Mouse (Mus musculus) CH12.LX (cell line): ENCODE measurements around the gene Myog. TPM values are rescaled to one million over a fixed set of nuclear protein-coding genes. Genes with fewer than 3 reads are reported as not detected.

Source experiments
- DNase-seq: peaks from one replicate; pipeline ENCODE4 v3.0.0-alpha.2; 2013; ENCODE audit errors: extremely low read depth
- H3K27ac ChIP-seq: 2 replicates; pipeline ENCODE4 v1.5.1; 2012; ENCODE audit warnings: low read depth, mild to moderate bottlenecking, control low read depth, moderate library complexity; ENCODE audit not compliant: insufficient read depth
- H3K27me3 ChIP-seq: replicated peaks from 2 replicates; pipeline ENCODE3; 2012; ENCODE audit warnings: inconsistent platforms
- H3K36me3 ChIP-seq, 2 experiments: replicated peaks in 1 of 2; 2 replicates each; pipeline versions ENCODE3 to v1.6.1; 2012; ENCODE audit warnings: inconsistent platforms in 1 of 2, low read length in 1 of 2, mild to moderate bottlenecking in 1 of 2, mixed read lengths in 1 of 2, moderate library complexity in 1 of 2; ENCODE audit not compliant: control insufficient read depth in 1 of 2, insufficient read depth in 1 of 2
- H3K4me1 ChIP-seq, 2 experiments: 2 replicates each; pipeline ENCODE4 v1.6.1; 2012; ENCODE audit warnings: inconsistent platforms in 1 of 2, moderate library complexity in 1 of 2; ENCODE audit not compliant: insufficient read depth in 2 of 2, control insufficient read depth in 1 of 2
- H3K4me2 ChIP-seq: 2 replicates; pipeline ENCODE4 v1.6.1; 2012; ENCODE audit warnings: low read depth, mild to moderate bottlenecking, control low read depth; ENCODE audit not compliant: poor library complexity, insufficient read depth, severe bottlenecking
- H3K4me3 ChIP-seq, 3 experiments: fragments of 150-350 bp in 1 of 3; sonication (generic) in 1 of 3; replicated peaks in 1 of 3; 2 replicates each; pipeline versions ENCODE3 to v1.5.1; 2011 to 2012; ENCODE audit warnings: low read depth in 2 of 3, low read length in 2 of 3, mild to moderate bottlenecking in 2 of 3, moderate library complexity in 2 of 3, control low read depth in 1 of 3, improper control_type of control experiment in 1 of 3, inconsistent platforms in 1 of 3, mixed read lengths in 1 of 3; ENCODE audit not compliant: poor library complexity in 1 of 3
- H3K79me2 ChIP-seq: replicated peaks from 2 replicates; pipeline ENCODE4 v1.6.1; 2012; ENCODE audit warnings: mild to moderate bottlenecking, moderate library complexity; ENCODE audit not compliant: control insufficient read depth, poor library complexity, insufficient read depth, severe bottlenecking; ENCODE audit errors: extremely low read depth
- H3K9ac ChIP-seq: 2 replicates; pipeline ENCODE4 v1.6.1; 2012; ENCODE audit warnings: low read depth, mild to moderate bottlenecking, control low read depth, moderate library complexity; ENCODE audit not compliant: insufficient read depth
- H3K9me3 ChIP-seq: replicated peaks from 2 replicates; pipeline ENCODE3; 2012; ENCODE audit warnings: low read length, inconsistent platforms, mixed read lengths
- BHLHE40 ChIP-seq: IDR thresholded peaks from 2 replicates; pipeline ENCODE4 v1.6.1; 2011; ENCODE audit warnings: mild to moderate bottlenecking, low read depth, low read length, improper control_type of control experiment
- CHD2 ChIP-seq: IDR thresholded peaks from 2 replicates; pipeline ENCODE4 v1.6.1; 2011; ENCODE audit warnings: low read length, improper control_type of control experiment
- CTCF ChIP-seq, 2 experiments: IDR thresholded peaks in 1 of 2; conservative IDR thresholded peaks in 1 of 2; 2 replicates each; pipeline ENCODE4 v1.5.1; 2011 to 2012; ENCODE audit warnings: low read depth in 2 of 2, low read length in 2 of 2, improper control_type of control experiment in 1 of 2, inconsistent platforms in 1 of 2, mild to moderate bottlenecking in 1 of 2, moderate library complexity in 1 of 2
- ELF1 ChIP-seq: IDR thresholded peaks from 2 replicates; pipeline ENCODE4 v1.6.1; 2014; ENCODE audit warnings: low read depth, mild to moderate bottlenecking, inconsistent platforms, low read length, improper control_type of control experiment
- EP300 ChIP-seq: IDR thresholded peaks from 2 replicates; pipeline ENCODE4 v1.6.1; 2011; ENCODE audit warnings: low read length, improper control_type of control experiment
- ETS1 ChIP-seq: conservative IDR thresholded peaks from 2 replicates; pipeline ENCODE4 v1.6.1; 2012; ENCODE audit warnings: low read depth, mild to moderate bottlenecking, inconsistent platforms, low read length, improper control_type of control experiment, moderate library complexity
- HCFC1 ChIP-seq: IDR thresholded peaks from 2 replicates; pipeline ENCODE4 v1.6.1; 2012; ENCODE audit warnings: low read depth, mild to moderate bottlenecking, inconsistent platforms, low read length, improper control_type of control experiment
- IRF4 ChIP-seq: IDR thresholded peaks from 2 replicates; pipeline ENCODE4 v1.6.1; 2014; ENCODE audit warnings: low read depth, mild to moderate bottlenecking, inconsistent platforms, low read length, improper control_type of control experiment
- JUN ChIP-seq: IDR thresholded peaks from 2 replicates; pipeline ENCODE4 v1.6.1; 2011; ENCODE audit warnings: low read depth, mild to moderate bottlenecking, low read length, improper control_type of control experiment, moderate library complexity; ENCODE audit not compliant: insufficient read depth
- KAT2A ChIP-seq: IDR thresholded peaks from 2 replicates; pipeline ENCODE4 v1.6.1; 2012; ENCODE audit warnings: low read length, improper control_type of control experiment, inconsistent platforms; ENCODE audit not compliant: insufficient replicate concordance
- MAFK ChIP-seq: IDR thresholded peaks from 2 replicates; pipeline ENCODE4 v1.6.1; 2011; ENCODE audit warnings: low read length, improper control_type of control experiment; ENCODE audit not compliant: insufficient replicate concordance
- MEF2A ChIP-seq: IDR thresholded peaks from 2 replicates; pipeline ENCODE4 v1.6.1; 2014; ENCODE audit warnings: low read depth, mild to moderate bottlenecking, inconsistent platforms, low read length, improper control_type of control experiment, borderline replicate concordance
- MXI1 ChIP-seq: IDR thresholded peaks from 2 replicates; pipeline ENCODE4 v1.6.1; 2011; ENCODE audit warnings: mild to moderate bottlenecking, low read depth, low read length, improper control_type of control experiment
- NELFE ChIP-seq: IDR thresholded peaks from 2 replicates; pipeline ENCODE4 v1.6.1; 2011; ENCODE audit warnings: low read depth, low read length, improper control_type of control experiment
- NRF1 ChIP-seq: IDR thresholded peaks from 2 replicates; pipeline ENCODE4 v1.6.1; 2014; ENCODE audit warnings: low read depth, mild to moderate bottlenecking, inconsistent platforms, low read length, improper control_type of control experiment, moderate library complexity
- PAX5 ChIP-seq: IDR thresholded peaks from 2 replicates; pipeline ENCODE4 v1.6.1; 2012; ENCODE audit warnings: low read length, inconsistent platforms, mixed read lengths
- POLR2A ChIP-seq: IDR thresholded peaks from 2 replicates; pipeline ENCODE4 v1.6.1; 2011; ENCODE audit warnings: low read depth, mild to moderate bottlenecking, improper control_type of control experiment, low read length
- POLR2AphosphoS2 ChIP-seq: IDR thresholded peaks from 2 replicates; pipeline ENCODE4 v1.6.1; 2011; ENCODE audit warnings: low read depth, low read length, improper control_type of control experiment
- RAD21 ChIP-seq: IDR thresholded peaks from 2 replicates; pipeline ENCODE4 v1.6.1; 2011; ENCODE audit warnings: low read depth, mild to moderate bottlenecking, low read length, improper control_type of control experiment, moderate library complexity
- RCOR1 ChIP-seq: conservative IDR thresholded peaks from 2 replicates; pipeline ENCODE4 v1.6.1; 2012; ENCODE audit warnings: low read depth, mild to moderate bottlenecking, inconsistent platforms, low read length, improper control_type of control experiment
- SIN3A ChIP-seq: IDR thresholded peaks from 2 replicates; pipeline ENCODE4 v1.6.1; 2012; ENCODE audit warnings: low read length, improper control_type of control experiment, inconsistent platforms
- SMC3 ChIP-seq: IDR thresholded peaks from 2 replicates; pipeline ENCODE4 v1.6.1; 2011; ENCODE audit warnings: low read depth, low read length, improper control_type of control experiment
- TBP ChIP-seq: conservative IDR thresholded peaks from 2 replicates; pipeline ENCODE4 v1.6.1; 2011; ENCODE audit warnings: low read depth, low read length, improper control_type of control experiment
- TCF12 ChIP-seq: IDR thresholded peaks from 2 replicates; pipeline ENCODE4 v1.6.1; 2014; ENCODE audit warnings: low read depth, mild to moderate bottlenecking, inconsistent platforms, low read length, improper control_type of control experiment
- USF1 ChIP-seq: IDR thresholded peaks from 2 replicates; pipeline ENCODE4 v1.6.1; 2014; ENCODE audit warnings: low read depth, mild to moderate bottlenecking, inconsistent platforms, low read length, improper control_type of control experiment
- USF2 ChIP-seq: conservative IDR thresholded peaks from 2 replicates; pipeline ENCODE4 v1.6.1; 2011; ENCODE audit warnings: low read depth, low read length, improper control_type of control experiment
- ZC3H11A ChIP-seq: IDR thresholded peaks from 2 replicates; pipeline ENCODE4 v1.6.1; 2012; ENCODE audit warnings: low read depth, mild to moderate bottlenecking, inconsistent platforms, low read length, improper control_type of control experiment
- ZMIZ1 ChIP-seq: IDR thresholded peaks from 2 replicates; pipeline ENCODE4 v1.6.1; 2012; ENCODE audit warnings: low read depth, mild to moderate bottlenecking, inconsistent platforms, low read length, improper control_type of control experiment
- ZNF384 ChIP-seq: IDR thresholded peaks from 2 replicates; pipeline ENCODE4 v1.6.1; 2012; ENCODE audit warnings: low read depth, low read length, improper control_type of control experiment, inconsistent platforms
- dilution Hi-C: fragments of 300-500 bp; cut with MboI; formaldehyde crosslinking; loops from 2 replicates; pipeline ENCODE4 v1.14.3; 2020; ENCODE audit warnings: low sequenced_read_pairs; ENCODE audit not compliant: extremely low pct_unique_long_range_greater_than_20kb, extremely low pct_ligation_motif_present
- in situ Hi-C: fragments of 300-500 bp; cut with MboI; formaldehyde crosslinking; loops from 3 replicates; pipeline ENCODE4 v1.14.3; 2019; ENCODE audit warnings: low sequenced_read_pairs, low pct_ligation_motif_present, low pct_unique_long_range_greater_than_20kb, mixed read lengths
- polyA plus RNA-seq: library from polyadenylated mRNA; unstranded; fragments of >175 nt; gene quantifications from 2 replicates; pipeline ENCODE4 v1.2.1, GENCODE M21; 2012; ENCODE audit warnings: low read depth; ENCODE audit not compliant: insufficient read length
- total RNA-seq, 2 experiments: library from RNA; depleted of rRNA; stranded (reverse); fragments of 300-350 nt in 1 of 2; fragments of >200 nt in 1 of 2; gene quantifications; 2 replicates each; pipeline ENCODE4 v1.2.3; 2012 to 2014

Gene Myog
- total and polyA plus RNA-seq, 3 experiments, result not detected

DNA sequence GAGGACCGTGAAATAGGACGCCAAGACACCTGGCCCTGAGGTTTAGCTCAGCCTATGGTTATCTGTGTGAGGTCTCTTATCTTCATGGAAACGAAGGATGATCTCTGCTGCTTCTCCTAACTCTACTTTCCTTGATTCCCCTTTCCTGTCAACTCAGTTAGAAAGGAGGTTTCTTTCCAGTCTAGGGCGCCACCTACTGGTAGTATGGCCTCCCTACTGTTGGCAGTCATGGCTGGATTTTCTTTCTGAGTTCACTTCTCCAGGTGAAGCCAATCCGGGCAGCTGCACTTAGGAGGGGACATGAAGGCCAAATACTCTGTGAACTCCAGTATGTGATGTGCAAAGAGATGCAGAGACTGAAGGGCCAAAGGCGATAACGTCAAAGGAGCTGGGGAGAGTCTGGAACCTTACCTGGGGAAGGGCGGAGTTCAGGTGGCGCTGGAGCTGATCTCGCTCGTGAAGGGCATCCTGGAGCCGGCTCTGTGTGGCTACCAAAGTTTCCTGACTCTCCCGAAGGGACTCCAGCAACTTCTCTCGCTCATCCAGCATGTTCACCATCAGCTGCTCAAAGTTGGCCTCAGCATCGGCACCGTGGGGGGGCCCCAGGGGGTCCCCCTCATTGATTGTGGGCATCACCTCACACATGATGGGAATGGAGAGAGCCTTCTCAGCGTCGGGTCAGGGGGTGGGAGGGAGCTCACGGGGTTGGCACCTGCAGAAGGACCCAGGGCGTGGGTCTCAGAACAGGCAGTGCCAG is 42.3 kb downstream of the Myog start:
- peaks cover 23 to 53% of the 10 kb centered on the region in 2 experiments for H3K4me1 ChIP-seq
- in situ Hi-C loops, result no loop called here
- H3K27ac ChIP-seq, result no peak overlapping the region
- dilution Hi-C loops, result no loop called here
- H3K36me3 ChIP-seq, result peaks cover 0 to 3% of the 10 kb centered on the region in 2 experiments
- H3K79me2 ChIP-seq, result no peaks in the 10 kb centered on the region
- no peaks in the 10 kb centered on the region for H3K27me3 ChIP-seq
- H3K9ac ChIP-seq, result no peak overlapping the region
- no peaks in the 10 kb centered on the region for H3K9me3 ChIP-seq
- H3K4me3 ChIP-seq, result peak overlapping the region in 1 of 3 experiments; percentile 19
- TF ChIP-seq NRF1, result no peak
- TF ChIP-seq SMC3, result peak; percentile 82
- TF ChIP-seq CTCF (conservative IDR thresholded peaks at IDR 0.05 in 1 of 2, IDR thresholded peaks at IDR 0.05 in 1 of 2; ENCODE audit: low read depth in 2 of 2, low read length in 2 of 2), result peak; percentile 93 to 95
- no peak for TF ChIP-seq ZNF384
- peak; percentile 89 for TF ChIP-seq RAD21
- TF ChIP-seq JUN, result no peak
- TF ChIP-seq MAFK, result no peak
- no peak for TF ChIP-seq MXI1
- TF ChIP-seq USF1, result no peak
- TF ChIP-seq ZMIZ1, result no peak
- no peak for TF ChIP-seq USF2
- no peak for TF ChIP-seq PAX5
- TF ChIP-seq ELF1, result no peak
- no peak for TF ChIP-seq CHD2
- 0 out of 2 replicates have a peak, but pooled peaks have one; percentile 18 for TF ChIP-seq ZC3H11A
- peak overlapping the region; percentile 60 for H3K4me2 ChIP-seq
- DNase-seq, result peak; percentile 80

DNA sequence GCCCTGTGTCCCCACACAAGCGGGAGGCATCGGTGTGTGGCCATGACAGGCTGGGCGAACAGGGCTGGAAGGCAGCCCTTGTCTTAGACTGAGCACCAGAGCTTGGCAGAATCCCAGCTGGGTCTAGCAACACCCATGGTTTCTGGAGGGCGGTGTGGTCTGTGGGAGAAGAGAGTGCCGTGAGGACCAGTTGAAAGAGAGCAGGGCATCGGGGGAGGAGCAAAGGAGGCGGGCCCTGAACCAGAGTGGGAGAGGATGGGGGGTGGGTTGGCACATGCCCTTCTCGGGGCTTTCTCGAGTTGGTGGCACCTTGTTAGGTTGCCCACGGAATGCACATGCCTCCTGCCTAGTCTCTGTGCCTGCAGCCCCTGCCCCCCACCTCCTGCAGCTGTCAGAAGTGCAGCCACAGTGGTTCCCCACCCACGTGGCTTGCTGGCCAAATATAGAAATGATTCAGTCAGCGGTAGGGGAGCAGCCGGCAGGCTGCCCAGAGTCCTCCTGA is 43.0 kb downstream of the Myog start, which contains the start of gene Ppfia4:
Gene Ppfia4 (minus strand): TSS at position 159 of the 502 bp plus-strand sequence.
- peaks cover 23 to 53% of the 10 kb centered on the region in 2 experiments for H3K4me1 ChIP-seq
- dilution Hi-C loops, result no loop called here
- H3K9me3 ChIP-seq, result no peaks in the 10 kb centered on the region
- no peak within 1 kb of the TSS for H3K27ac ChIP-seq
- peak; percentile 57 for DNase-seq
- H3K4me2 ChIP-seq, result peak within 1 kb of the TSS; percentile 60
- no peaks in the 10 kb centered on the region for H3K36me3 ChIP-seq
- H3K79me2 ChIP-seq, result no peaks in the 10 kb centered on the region
- in situ Hi-C loops, result no loop called here
- no peaks in the 10 kb centered on the region for H3K27me3 ChIP-seq
- no peak within 1 kb of the TSS for H3K9ac ChIP-seq
- H3K4me3 ChIP-seq, result peak within 1 kb of the TSS in 1 of 3 experiments; percentile 19
- TF ChIP-seq POLR2AphosphoS2 (no peak), BHLHE40 (peak; percentile 77), RAD21 (no peak), POLR2A (no peak), RCOR1 (no peak), MEF2A (peak; percentile 98), SMC3 (no peak), ZMIZ1 (no peak), HCFC1 (no peak), KAT2A (no peak), NELFE (no peak), TBP (no peak), CHD2 (0 out of 2 replicates have a peak, but pooled peaks have one; percentile 52), MAFK (no peak), SIN3A (peak; percentile 34; the same call in 1 of the 2 replicates), USF2 (peak; percentile 37; the same call in 1 of the 2 replicates), EP300 (peak; percentile 51; the same call in 1 of the 2 replicates), MXI1 (peak; percentile 81), USF1 (peak; percentile 67), IRF4 (0 out of 2 replicates have a peak, but pooled peaks have one; percentile 49), PAX5 (no peak), ELF1 (no peak), TCF12 (peak; percentile 68; the same call in 1 of the 2 replicates), CTCF (conservative IDR thresholded peaks at IDR 0.05 in 1 of 2, IDR thresholded peaks at IDR 0.05 in 1 of 2; ENCODE audit: low read depth in 2 of 2, low read length in 2 of 2) (no peak), ETS1 (peak; percentile 82), ZNF384 (no peak), ZC3H11A (no peak)
